Mouse (Mus musculus) layer of hippocampus, postnatal 14 days (tissue): ENCODE data around the gene Abr. TPM values are rescaled to one million over a fixed set of nuclear protein-coding genes. Genes with fewer than 3 reads are reported as not detected.

Experiments
- DNase-seq, 2 experiments: peaks; one replicate each; pipeline ENCODE4 v3.0.0; 2021 to 2022; ENCODE audit warnings: low spot score in 2 of 2, mixed read lengths in 1 of 2
- long read RNA-seq, 2 experiments: library from polyadenylated mRNA; stranded (forward); transcript quantifications; one replicate each; pipeline ENCODE4 v2.0.0; 2021
- total RNA-seq, 2 experiments: library from RNA; stranded (reverse); gene quantifications; 2 replicates each; pipeline ENCODE4 v1.2.3; 2021

The Abr gene
- 100 to 1,000 TPM; 412 to 440 TPM for total RNA-seq
- long read RNA-seq, experiment 1, full-length matches to known transcripts: 96 of 223 reads
- long read RNA-seq, experiment 1, partial matches to known transcripts: 37 of 223 reads
- long read RNA-seq, experiment 1, other reads (novel, unspliced or antisense): 90 of 223 reads
- long read RNA-seq, experiment 2, full-length matches to known transcripts: 109 of 243 reads
- long read RNA-seq, experiment 2, partial matches to known transcripts: 24 of 243 reads
- long read RNA-seq, experiment 2, other reads (novel, unspliced or antisense): 110 of 243 reads

GRCm38 (mm10) chr11:76622152-76622565 is at the start of gene Abr:
Abr (minus strand) TSS chr11:76622314.
- peak in 1 of 2 experiments; percentile 46 for DNase-seq

- DNase-seq: no peak
Observed at GRCm38 (mm10) chr11:76667807-76668206, 45.7 kb upstream of the Abr start.

DNA sequence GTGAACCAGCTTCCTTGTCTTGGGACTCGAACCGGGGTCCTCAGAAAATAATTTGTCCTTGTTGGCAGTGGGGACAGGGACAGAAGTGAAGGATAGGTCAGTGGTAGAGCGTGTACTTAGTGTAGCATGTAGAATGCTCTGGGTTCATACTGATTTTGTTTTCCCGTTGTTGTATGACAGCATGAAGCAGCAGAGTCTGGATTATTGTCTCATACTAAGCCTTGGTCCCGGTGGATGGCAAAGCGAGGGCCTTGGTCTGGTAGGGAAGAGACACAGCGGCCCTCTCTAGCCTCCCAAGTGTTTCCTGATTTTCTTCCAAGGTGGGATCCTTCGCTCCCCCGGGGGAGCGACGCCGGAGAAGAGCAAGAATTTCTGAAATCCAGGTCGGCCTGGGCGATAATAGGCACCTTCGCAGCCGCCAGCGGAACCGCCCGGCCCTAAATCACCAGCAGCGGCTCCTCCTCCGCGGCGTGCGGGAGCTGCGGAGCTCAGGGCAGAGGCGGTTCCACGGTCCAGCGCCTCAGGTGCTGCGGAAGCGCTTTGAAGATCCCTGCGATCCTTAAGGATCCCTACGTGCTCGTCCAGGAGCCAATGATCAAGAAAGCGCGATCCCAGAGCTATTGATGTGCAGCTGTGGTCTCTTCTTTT is 44.0 kb upstream of the Abr start:
- no peak for DNase-seq

DNA sequence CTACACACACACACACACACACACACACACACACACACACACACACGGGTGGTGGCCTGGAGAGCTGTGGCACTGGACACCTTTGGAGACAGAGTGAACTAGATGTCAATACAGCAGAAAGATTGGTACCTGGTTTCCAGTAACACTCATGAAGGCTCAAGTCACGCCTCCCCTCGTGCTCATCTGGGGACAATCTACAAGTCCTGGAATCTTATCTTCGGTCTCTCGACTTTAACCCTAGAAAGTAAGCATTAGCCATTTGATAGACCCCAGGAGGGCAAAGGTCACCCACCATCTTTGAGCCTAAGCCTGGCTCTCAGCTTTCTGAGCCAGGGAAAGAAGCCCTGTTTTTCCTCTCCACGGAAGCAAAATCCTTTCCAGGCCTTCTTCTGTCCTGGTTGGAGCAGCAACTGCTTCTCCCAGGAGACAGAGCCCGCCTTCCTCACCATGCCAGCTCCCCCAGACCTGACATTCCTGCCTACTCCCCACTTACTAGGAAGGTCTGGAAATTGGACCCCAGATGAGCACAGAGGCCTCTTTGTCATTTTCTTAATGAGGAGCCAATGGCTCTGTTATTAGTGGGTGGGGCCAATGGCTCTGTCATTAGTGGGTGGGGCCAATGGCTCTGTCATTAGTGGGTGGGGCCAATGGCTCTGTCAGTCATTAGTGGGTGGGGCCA is 39.8 kb upstream of the Abr start:
- no peak for DNase-seq

- no peak for DNase-seq
Observed at GRCm38 (mm10) chr11:76659138-76659930, 37.2 kb upstream of the Abr start.

DNA sequence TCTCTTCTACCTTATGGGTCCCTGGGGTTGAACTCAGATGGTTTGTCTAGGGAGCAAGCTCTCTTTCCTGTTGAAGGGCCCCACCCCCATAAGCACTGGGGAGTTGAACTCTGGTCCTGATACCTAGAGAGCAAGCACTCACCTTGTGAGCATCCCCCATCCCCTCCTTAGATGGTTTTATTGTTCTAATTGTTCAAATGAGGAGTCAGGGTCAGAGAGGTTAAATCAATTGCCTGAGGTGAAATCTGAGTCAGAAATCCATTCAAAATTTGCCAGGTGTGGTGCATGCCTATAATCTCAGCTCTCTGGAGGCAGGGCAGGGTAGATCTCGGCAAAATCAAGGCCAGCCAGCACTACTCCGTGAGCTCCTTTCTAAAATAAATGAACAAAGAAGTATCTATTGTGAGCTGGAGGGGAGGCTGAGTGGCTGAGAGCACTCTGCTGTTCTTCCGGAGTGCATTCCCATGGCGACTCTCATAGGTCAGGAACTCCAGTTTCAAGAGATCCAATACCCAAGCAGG is 35.4 kb upstream of the Abr start:
- DNase-seq: no peak

GRCm38 (mm10) chr11:76655106-76655505 is 33.0 kb upstream of the Abr start:
- DNase-seq: peak; percentile 52 to 70

GRCm38 (mm10) chr11:76652838-76653334 is 30.8 kb upstream of the Abr start:
- no peak for DNase-seq

- DNase-seq: peak in 1 of 2 experiments; percentile 63
Observed at GRCm38 (mm10) chr11:76650862-76651560, 28.9 kb upstream of the Abr start.

DNA sequence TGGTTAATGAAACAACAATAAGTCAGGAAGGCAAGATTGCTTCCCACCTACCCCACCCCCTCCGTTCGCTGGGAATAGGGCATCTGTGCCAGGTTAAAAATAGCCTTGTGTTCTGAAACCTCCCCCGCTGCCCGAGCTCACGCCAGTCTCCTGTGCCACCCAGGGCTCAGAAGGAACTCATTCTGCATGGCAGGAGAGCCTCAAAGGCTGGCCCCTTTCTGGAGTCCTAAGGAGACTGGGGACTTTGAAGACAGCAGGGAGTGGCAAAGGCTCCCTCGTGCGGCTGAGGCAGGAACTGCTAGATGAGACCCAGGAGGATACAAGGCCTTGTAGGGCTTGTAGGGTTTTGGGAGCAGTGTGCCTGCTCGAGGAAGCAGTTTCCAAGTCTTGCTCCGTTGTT is 25.4 kb upstream of the Abr start:
- peak; percentile 78 to 84 for DNase-seq

GRCm38 (mm10) chr11:76647062-76647461 is 24.9 kb upstream of the Abr start:
- peak in 1 of 2 experiments; percentile 46 for DNase-seq

DNA sequence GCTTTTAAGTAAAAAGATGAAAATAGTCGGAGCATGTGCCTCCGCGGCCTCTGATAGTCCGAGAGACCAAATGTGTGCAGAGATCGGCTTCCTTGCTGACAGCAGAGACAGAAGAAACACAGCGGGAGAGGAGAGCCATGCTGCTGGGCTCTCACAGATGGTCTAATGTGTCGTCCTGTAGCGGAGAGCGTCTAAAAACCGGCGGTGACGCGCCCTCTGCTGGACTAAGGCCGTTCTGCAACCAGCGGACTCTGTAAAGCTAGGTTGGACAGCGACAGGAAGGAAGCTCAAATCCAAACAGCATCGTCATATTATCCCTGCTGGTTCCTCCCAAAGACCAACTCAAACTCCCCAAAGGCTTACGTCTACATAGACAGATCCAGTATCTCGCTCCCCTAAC is 23.8 kb upstream of the Abr start:
- peak; percentile 94 to 95 for DNase-seq

- no peak for DNase-seq
Observed at GRCm38 (mm10) chr11:76645036-76645435, 22.9 kb upstream of the Abr start.

- no peak for DNase-seq
Observed at GRCm38 (mm10) chr11:76644257-76644656, 22.1 kb upstream of the Abr start.

DNA sequence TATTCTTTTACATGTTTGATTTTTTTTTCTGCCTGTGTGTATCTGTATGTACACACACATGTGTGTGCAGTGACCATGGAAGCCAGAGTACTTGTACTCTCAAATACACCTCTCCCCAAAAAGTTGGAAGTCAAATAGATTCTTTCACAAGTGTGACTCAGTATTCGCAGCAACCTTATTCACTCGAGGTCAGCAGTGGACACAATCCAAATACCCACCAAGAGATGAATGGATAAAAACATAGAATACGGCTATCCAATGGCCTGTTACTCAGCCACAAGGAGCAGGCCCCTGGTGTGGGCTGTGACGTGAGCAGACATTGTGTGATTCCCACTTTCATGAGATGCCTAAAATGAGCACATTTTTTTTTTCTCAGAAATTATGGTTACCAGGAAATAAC is 18.1 kb upstream of the Abr start:
- DNase-seq: no peak

DNA sequence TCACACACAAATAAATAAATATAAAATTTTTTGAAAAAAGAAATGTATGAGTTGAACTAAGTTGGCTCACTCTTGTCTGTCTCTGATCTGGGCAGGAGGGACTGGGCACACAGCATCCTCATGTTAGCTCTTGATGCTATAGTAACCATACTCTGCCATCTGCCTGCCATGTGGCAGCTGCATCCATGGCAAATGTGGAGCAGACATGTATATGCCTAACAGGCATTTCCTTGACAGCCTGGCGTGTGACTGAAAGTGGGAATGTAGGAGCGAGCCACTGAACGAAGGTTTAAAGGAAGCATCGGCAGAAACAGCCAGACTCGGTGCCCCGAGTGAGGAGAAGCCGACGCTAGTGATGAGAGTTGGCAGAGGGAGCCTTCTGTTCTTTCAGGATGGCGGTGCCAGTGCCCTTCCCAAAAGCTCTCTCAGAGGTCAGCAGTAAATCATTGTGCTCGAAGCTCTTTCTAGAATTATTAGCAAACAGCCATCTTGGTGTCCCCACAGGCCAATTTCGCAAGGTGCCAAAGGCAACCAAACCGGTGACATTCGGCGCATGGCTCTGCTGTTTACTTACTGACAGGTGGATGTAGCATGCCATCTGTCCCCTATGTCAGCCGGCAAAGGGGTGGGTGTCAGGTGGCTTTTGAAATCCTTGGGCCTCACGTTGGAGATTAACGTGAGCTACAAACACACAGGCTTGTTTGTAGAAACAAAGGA is 17.3 kb upstream of the Abr start:
- peak in 1 of 2 experiments; percentile 39 for DNase-seq

DNA sequence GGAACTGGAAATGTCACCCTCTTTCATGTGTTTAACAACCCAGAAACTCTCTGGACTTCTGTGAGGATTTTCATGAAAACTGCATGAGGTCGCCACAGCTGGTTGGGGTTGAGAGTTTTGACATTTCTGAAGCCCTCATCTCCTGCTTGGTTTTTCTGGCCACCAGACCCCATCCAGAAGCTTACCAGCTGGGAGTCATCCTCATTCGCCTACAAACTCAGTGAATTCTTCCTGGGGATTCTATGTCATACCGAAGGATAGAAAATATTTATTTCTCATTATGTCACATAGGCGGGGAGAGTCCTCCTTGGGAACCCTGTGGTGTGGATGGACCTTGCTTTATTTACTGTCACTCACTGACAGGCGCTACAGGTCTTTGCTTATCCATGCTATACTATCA is 8.4 kb upstream of the Abr start:
- DNase-seq: no peak

- no peak for DNase-seq
Observed at GRCm38 (mm10) chr11:76630023-76630422, 7.9 kb upstream of the Abr start.

- no peak for DNase-seq
Observed at GRCm38 (mm10) chr11:76628613-76629012, 6.5 kb upstream of the Abr start.

- no peak for DNase-seq
Observed at GRCm38 (mm10) chr11:76624881-76625280, 2.8 kb upstream of the Abr start.
